Mouse (Mus musculus) G1E (cell line): ENCODE results near the gene Plin2. TPM values are rescaled to one million over a fixed set of nuclear protein-coding genes. Genes with fewer than 3 reads are reported as not detected.

Experiments
- ATAC-seq: 2 replicates; pipeline ENCODE4 v1.8.0; 2016; ENCODE audit warnings: mild to moderate bottlenecking; ENCODE audit not compliant: insufficient number of reproducible peaks, poor library complexity, low FRiP score, severe bottlenecking; ENCODE audit errors: extremely low read depth
- DNase-seq: peaks from one replicate; pipeline ENCODE4 v3.0.0; 2012; ENCODE audit warnings: low spot score
- H3K27me3 ChIP-seq: 2 replicates; pipeline ENCODE4 v1.6.1; 2012; ENCODE audit warnings: mild to moderate bottlenecking, low read length, inconsistent platforms; ENCODE audit not compliant: insufficient read depth
- H3K36me3 ChIP-seq: replicated peaks from 2 replicates; pipeline ENCODE3; 2012; ENCODE audit warnings: mild to moderate bottlenecking, inconsistent platforms
- H3K4me1 ChIP-seq: 2 replicates; pipeline ENCODE4 v1.6.1; 2012; ENCODE audit warnings: low read depth, low read length, inconsistent platforms, mixed read lengths; ENCODE audit not compliant: insufficient read depth
- H3K4me3 ChIP-seq: 2 replicates; pipeline ENCODE4 v1.5.1; 2012; ENCODE audit warnings: low read depth, mild to moderate bottlenecking, inconsistent platforms, low read length, moderate library complexity, mixed read lengths
- H3K9me3 ChIP-seq: replicated peaks from 2 replicates; pipeline ENCODE4 v1.6.1; 2012; ENCODE audit warnings: inconsistent platforms
- CTCF ChIP-seq: IDR thresholded peaks from 2 replicates; pipeline ENCODE4 v1.5.1; 2012; ENCODE audit warnings: low read depth, low read length, inconsistent platforms, mixed read lengths
- GATA1 ChIP-seq: IDR thresholded peaks from 2 replicates; pipeline ENCODE4 v1.6.1; 2012; ENCODE audit warnings: borderline replicate concordance, low read length, inconsistent platforms, mixed read lengths
- GATA2 ChIP-seq: IDR thresholded peaks from 2 replicates; pipeline ENCODE4 v1.6.1; 2012; ENCODE audit warnings: low read depth, low read length, inconsistent platforms, borderline replicate concordance
- POLR2AphosphoS5 ChIP-seq: IDR thresholded peaks from 2 replicates; pipeline ENCODE4 v1.6.1; 2012; ENCODE audit warnings: low read depth, low read length, inconsistent platforms; ENCODE audit not compliant: insufficient replicate concordance
- TAL1 ChIP-seq: conservative IDR thresholded peaks from 2 replicates; pipeline ENCODE4 v1.6.1; 2012; ENCODE audit warnings: low read depth, low read length, inconsistent platforms, mixed read lengths
- polyA plus RNA-seq: library from polyadenylated mRNA; stranded (reverse); fragments of >175 nt; gene quantifications from 2 replicates; pipeline ENCODE4 v1.2.3, GENCODE M21; 2012
- total RNA-seq, 2 experiments: library from RNA; stranded (forward) in 1 of 2; stranded (reverse) in 1 of 2; fragments of 200-1000 nt in 1 of 2; fragments of >200 nt in 1 of 2; fragmentation: Nextera tagmentation in 1 of 2; gene quantifications; 2 replicates each; pipeline ENCODE4 v1.2.3; 2014 to 2017

The Plin2 gene
- total and polyA plus RNA-seq, 3 experiments, result 21.9 to 447 (median 184) TPM

GRCm38 (mm10) chr4:86710666-86711215 lies 40.9 kb upstream of the Plin2 start:
- no peaks in the 10 kb centered on the region for H3K9me3 ChIP-seq
- no peak for DNase-seq
- peaks cover 3% of the 10 kb centered on the region for H3K27me3 ChIP-seq
- no peak for TF ChIP-seq TAL1
- TF ChIP-seq POLR2AphosphoS5, result no peak
- TF ChIP-seq GATA2, result no peak
- no peak for TF ChIP-seq GATA1
- TF ChIP-seq CTCF, result no peak
- no peak for ATAC-seq
- no peak overlapping the region for H3K4me3 ChIP-seq
- no peaks in the 10 kb centered on the region for H3K36me3 ChIP-seq
- H3K4me1 ChIP-seq, result no peaks in the 10 kb centered on the region

- peaks cover 3% of the 10 kb centered on the region for H3K27me3 ChIP-seq
- H3K4me3 ChIP-seq, result no peak overlapping the region
- H3K36me3 ChIP-seq, result no peaks in the 10 kb centered on the region
- H3K9me3 ChIP-seq, result no peaks in the 10 kb centered on the region
- ATAC-seq (no peak), DNase-seq (no peak)
- no peaks in the 10 kb centered on the region for H3K4me1 ChIP-seq
- TF ChIP-seq GATA1, result no peak
- no peak for TF ChIP-seq TAL1
- TF ChIP-seq POLR2AphosphoS5, result no peak
- no peak for TF ChIP-seq CTCF
- TF ChIP-seq GATA2, result no peak
Observed at GRCm38 (mm10) chr4:86710034-86710650, 40.3 kb upstream of the Plin2 start.

- H3K4me1 ChIP-seq, result no peaks in the 10 kb centered on the region
- DNase-seq (no peak), ATAC-seq (no peak)
- no peaks in the 10 kb centered on the region for H3K36me3 ChIP-seq
- TF ChIP-seq GATA1, result no peak
- no peak for TF ChIP-seq POLR2AphosphoS5
- no peak for TF ChIP-seq GATA2
- no peak for TF ChIP-seq TAL1
- TF ChIP-seq CTCF, result no peak
- no peaks in the 10 kb centered on the region for H3K9me3 ChIP-seq
- no peak overlapping the region for H3K4me3 ChIP-seq
- peaks cover 5% of the 10 kb centered on the region for H3K27me3 ChIP-seq
Observed at GRCm38 (mm10) chr4:86708801-86709200, 38.9 kb upstream of the Plin2 start.

- Histone ChIP-seq H3K27me3 (peaks cover 3% of the 10 kb centered on the region; the same call in 1 of the 2 replicates), H3K9me3 (no peaks in the 10 kb centered on the region), H3K4me3 (no peak overlapping the region), H3K36me3 (no peaks in the 10 kb centered on the region), H3K4me1 (peaks cover 4% of the 10 kb centered on the region; the same call in 1 of the 2 replicates)
- no peak for DNase-seq
- ATAC-seq, result no peak
- no peak for TF ChIP-seq GATA2
- TF ChIP-seq POLR2AphosphoS5, result no peak
- TF ChIP-seq TAL1, result no peak
- TF ChIP-seq GATA1, result no peak
- TF ChIP-seq CTCF, result no peak
Observed at GRCm38 (mm10) chr4:86699161-86699865, 29.5 kb upstream of the Plin2 start.

GRCm38 (mm10) chr4:86696890-86697289 lies 27.0 kb upstream of the Plin2 start:
- peaks cover 3% of the 10 kb centered on the region; the same call in 1 of the 2 replicates for H3K27me3 ChIP-seq
- no peak overlapping the region for H3K4me3 ChIP-seq
- H3K9me3 ChIP-seq, result no peaks in the 10 kb centered on the region
- ATAC-seq (peak; percentile 54; the same call in 1 of the 2 replicates), DNase-seq (peak; percentile 50)
- peaks cover 8% of the 10 kb centered on the region for H3K4me1 ChIP-seq
- TF ChIP-seq CTCF (peak; percentile 66), POLR2AphosphoS5 (no peak)
- H3K36me3 ChIP-seq, result no peaks in the 10 kb centered on the region

- Histone ChIP-seq H3K36me3 (no peaks in the 10 kb centered on the region), H3K27me3 (no peaks in the 10 kb centered on the region), H3K4me3 (no peak overlapping the region), H3K9me3 (no peaks in the 10 kb centered on the region), H3K4me1 (peaks cover 17% of the 10 kb centered on the region)
- peak; percentile 40; the same call in 1 of the 2 replicates for ATAC-seq
- TF ChIP-seq POLR2AphosphoS5, result no peak
- peak; percentile 36 for TF ChIP-seq CTCF
- no peak for TF ChIP-seq TAL1
- no peak for DNase-seq
Observed at GRCm38 (mm10) chr4:86695081-86695480, 25.2 kb upstream of the Plin2 start.

GRCm38 (mm10) chr4:86692931-86693330 lies 23.1 kb upstream of the Plin2 start:
- Histone ChIP-seq H3K9me3 (no peaks in the 10 kb centered on the region), H3K4me1 (peaks cover 34% of the 10 kb centered on the region), H3K27me3 (no peaks in the 10 kb centered on the region), H3K36me3 (no peaks in the 10 kb centered on the region), H3K4me3 (no peak overlapping the region)
- DNase-seq (no peak), ATAC-seq (no peak)
- TF ChIP-seq TAL1 (no peak), CTCF (no peak), POLR2AphosphoS5 (no peak), GATA1 (no peak), GATA2 (no peak)
